In the genomic region with DNA sequence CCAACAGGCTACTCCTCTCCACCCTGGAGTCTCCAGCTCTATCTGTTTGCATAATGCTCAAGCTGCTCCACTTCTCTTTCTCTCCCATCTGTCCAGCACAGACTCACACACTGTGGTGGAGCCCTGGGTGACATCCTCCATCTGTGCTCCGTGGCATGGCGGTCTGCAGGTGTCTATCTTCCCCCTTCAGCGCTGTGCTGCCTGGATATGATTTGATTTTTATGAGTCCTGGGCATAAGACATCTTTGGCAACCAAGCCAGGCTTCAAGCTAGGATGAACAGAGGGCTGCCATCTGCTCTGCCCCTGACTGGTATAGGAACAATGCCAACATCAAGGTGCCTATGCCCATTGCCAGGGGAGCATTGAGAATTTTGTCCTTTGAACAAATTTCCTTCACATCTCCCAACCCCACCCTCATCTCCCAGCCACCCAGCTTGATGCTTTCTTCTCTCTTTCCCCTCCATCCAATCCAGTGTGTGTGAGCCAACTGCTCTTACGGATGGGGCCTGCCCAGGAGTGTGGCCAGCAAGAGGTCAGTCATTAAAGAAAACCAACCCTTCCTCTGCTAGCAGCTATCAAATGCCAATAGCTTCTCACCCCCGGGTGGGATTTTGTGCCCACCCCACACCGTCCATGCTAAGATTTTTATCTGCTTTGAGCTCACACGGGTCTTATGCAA, we compare ENCODE assay signal across 20 mouse cellular contexts. TPM values are rescaled to one million over a fixed set of nuclear protein-coding genes. Genes with fewer than 3 reads are reported as not detected.
A peak's percentile ranks its signal among the peaks of the same experiment; 100 is the strongest.
DNase-seq lines count a peak whose midpoint lies in the region; ATAC-seq lines count a peak whose summit lies in the region.
"Had no signal": no experiment of that assay in that cellular context is flagged by ENCODE, and none has a peak within 500 bp of the region (broad histone marks: within the 10 kb centered on the region; RNA-seq: fewer than 3 reads in every experiment).

No protein-coding gene starts in this region.

- no peak overlapping the region for H3K4me2 ChIP-seq in hindbrain, embryonic 16.5 days (ENCODE audit: low read length)
- no peak overlapping the region for H3K4me2 ChIP-seq in liver, embryonic 16.5 days (ENCODE audit: low read depth, low read length)
- no peak overlapping the region for H3K4me2 ChIP-seq in kidney, embryonic 14.5 days (replicated peaks; ENCODE audit: low read depth, low read length)
- H3K4me2 ChIP-seq: embryonic facial prominence, embryonic 15.5 days; heart, embryonic 12.5 days; limb, embryonic 13.5 days; neural tube, embryonic 15.5 days had no signal

- no peaks in the 10 kb centered on the region for H3K27me3 ChIP-seq in hindbrain, embryonic 16.5 days (replicated peaks; ENCODE audit: control insufficient read depth, insufficient read depth, low read length)
- H3K27me3 ChIP-seq in hindbrain, embryonic 10.5 days (ENCODE audit: insufficient read depth, poor library complexity, severe bottlenecking) = peaks cover 4% of the 10 kb centered on the region; the same call in 1 of the 2 replicates
- no peaks in the 10 kb centered on the region for H3K27me3 ChIP-seq in liver, embryonic 16.5 days (ENCODE audit: control insufficient read depth, insufficient read depth, low read depth, low read length)
- no peaks in the 10 kb centered on the region for H3K27me3 ChIP-seq in kidney, embryonic 14.5 days (ENCODE audit: control insufficient read depth, insufficient read depth, low read length)
- H3K27me3 ChIP-seq: limb, embryonic 13.5 days; neural tube, embryonic 15.5 days had no signal

- H3K4me1 ChIP-seq in hindbrain, embryonic 16.5 days (ENCODE audit: control insufficient read depth, insufficient read depth, low read depth, low read length) = no peaks in the 10 kb centered on the region
- no peaks in the 10 kb centered on the region for H3K4me1 ChIP-seq in hindbrain, embryonic 10.5 days (replicated peaks)
- peaks cover 5% of the 10 kb centered on the region for H3K4me1 ChIP-seq in liver, embryonic 16.5 days (ENCODE audit: control insufficient read depth, low read depth, low read length)
- H3K4me1 ChIP-seq in kidney, embryonic 14.5 days (ENCODE audit: control insufficient read depth, insufficient read depth, low read length) = no peaks in the 10 kb centered on the region
- H3K4me1 ChIP-seq: embryonic facial prominence, embryonic 15.5 days; limb, embryonic 13.5 days; midbrain, embryonic 10.5 days; neural tube, embryonic 15.5 days had no signal

- no peak overlapping the region for H3K9ac ChIP-seq in hindbrain, embryonic 16.5 days (ENCODE audit: low read depth, low read length)
- no peak overlapping the region for H3K9ac ChIP-seq in liver, embryonic 16.5 days (ENCODE audit: low read depth, low read length)
- no peak overlapping the region for H3K9ac ChIP-seq in kidney, embryonic 14.5 days (ENCODE audit: low read depth, low read length)
- H3K9ac ChIP-seq: embryonic facial prominence, embryonic 15.5 days; heart, embryonic 12.5 days; limb, embryonic 13.5 days; neural tube, embryonic 15.5 days had no signal

- no peaks in the 10 kb centered on the region for H3K36me3 ChIP-seq in hindbrain, embryonic 16.5 days (ENCODE audit: control insufficient read depth, insufficient read depth, low read length)
- H3K36me3 ChIP-seq in hindbrain, embryonic 10.5 days = no peaks in the 10 kb centered on the region
- H3K36me3 ChIP-seq in liver, embryonic 16.5 days (ENCODE audit: control insufficient read depth, insufficient read depth) = no peaks in the 10 kb centered on the region
- H3K36me3 ChIP-seq in kidney, embryonic 14.5 days (ENCODE audit: control insufficient read depth, insufficient read depth, low read length) = no peaks in the 10 kb centered on the region
- H3K36me3 ChIP-seq: embryonic facial prominence, embryonic 15.5 days; heart, embryonic 12.5 days; limb, embryonic 13.5 days; midbrain, embryonic 10.5 days; neural tube, embryonic 15.5 days had no signal

- no peaks in the 10 kb centered on the region for H3K9me3 ChIP-seq in hindbrain, embryonic 16.5 days (ENCODE audit: control insufficient read depth, low read length)
- H3K9me3 ChIP-seq in hindbrain, embryonic 10.5 days = no peaks in the 10 kb centered on the region
- H3K9me3 ChIP-seq in liver, embryonic 16.5 days (replicated peaks; ENCODE audit: control insufficient read depth, low read length) = no peaks in the 10 kb centered on the region
- H3K9me3 ChIP-seq in kidney, embryonic 14.5 days (ENCODE audit: control insufficient read depth, low read length) = no peaks in the 10 kb centered on the region
- H3K9me3 ChIP-seq: embryonic facial prominence, embryonic 15.5 days; heart, embryonic 12.5 days; limb, embryonic 13.5 days; midbrain, embryonic 10.5 days; neural tube, embryonic 15.5 days had no signal

- peak overlapping the region; percentile 59 for H3K27ac ChIP-seq in hindbrain, embryonic 16.5 days (ENCODE audit: low read depth, low read length)
- H3K27ac ChIP-seq in hindbrain, embryonic 10.5 days = no peak overlapping the region
- peak overlapping the region; percentile 70 for H3K27ac ChIP-seq in liver, embryonic 16.5 days (ENCODE audit: low read length)
- no peak overlapping the region for H3K27ac ChIP-seq in kidney, embryonic 14.5 days (ENCODE audit: low read depth, low read length)
- H3K27ac ChIP-seq: embryonic facial prominence, embryonic 15.5 days; limb, embryonic 13.5 days; midbrain, embryonic 10.5 days; neural tube, embryonic 15.5 days had no signal

- H3K4me3 ChIP-seq in hindbrain, embryonic 16.5 days (ENCODE audit: low read length) = no peak overlapping the region
- no peak overlapping the region for H3K4me3 ChIP-seq in hindbrain, embryonic 10.5 days
- no peak overlapping the region for H3K4me3 ChIP-seq in liver, embryonic 16.5 days (ENCODE audit: low read depth, low read length)
- H3K4me3 ChIP-seq in kidney, embryonic 14.5 days (ENCODE audit: low read length) = no peak overlapping the region
- H3K4me3 ChIP-seq: embryonic facial prominence, embryonic 15.5 days; heart, embryonic 12.5 days; limb, embryonic 13.5 days; midbrain, embryonic 10.5 days; neural tube, embryonic 15.5 days had no signal

- WGBS in hindbrain, embryonic 16.5 days = 76% methylated on average over 7 of the region's 7 CpGs
- WGBS in hindbrain, embryonic 10.5 days = 85% methylated on average over 7 of the region's 7 CpGs
- 57% methylated on average over 7 of the region's 7 CpGs for WGBS in liver, embryonic 16.5 days (ENCODE audit: insufficient replicate concordance)
- 84% methylated on average over 7 of the region's 7 CpGs for WGBS in kidney, embryonic 14.5 days

- DNase-seq in hindbrain, embryonic 10.5 days (ENCODE audit: low spot score) = no peak
- peak; percentile 35 to 42 for DNase-seq in right cerebral cortex, postnatal 10 days (ENCODE audit: low spot score in 2 of 2)
- DNase-seq in right cerebral cortex, adult 2 months (ENCODE audit: low spot score in 2 of 2) = no peak
- peak; percentile 97 for DNase-seq in cerebellum, adult 9-10 months
- DNase-seq in spleen, postnatal 14 days (ENCODE audit: low spot score in 2 of 2) = no peak
- DNase-seq: heart, postnatal 4 days; thymus, postnatal 14 days had no signal

- peak; percentile 93 for ATAC-seq in hindbrain, embryonic 16.5 days
- no peak for ATAC-seq in liver, embryonic 16.5 days (ENCODE audit: low read depth)
- ATAC-seq in kidney, embryonic 14.5 days (ENCODE audit: low FRiP score, low TSS enrichment) = no peak

RNA-seq across cellular contexts. Expression of gene Saa3, which starts 3.2 kb away (rescaled TPM):
- 0.19 and 0.20 TPM in 2 replicates for polyA plus RNA-seq in hindbrain, embryonic 16.5 days (2015; fragmentation: Nextera tagmentation; extraction: Ambion mirVana)
- polyA plus RNA-seq in hindbrain, embryonic 10.5 days (2016; fragmentation: Nextera tagmentation; extraction: Ambion mirVana) = not detected in 2 replicates
- 18.5 and 29.5 TPM in 2 replicates for polyA plus RNA-seq in liver, embryonic 16.5 days (2015; fragmentation: Nextera tagmentation; extraction: Ambion mirVana)
- polyA plus RNA-seq in kidney, embryonic 14.5 days (2014; fragmentation: Nextera tagmentation; extraction: Ambion mirVana) = 0.20 TPM in 1 of 2 replicates, not detected in the other
- polyA plus RNA-seq: frontal cortex, adult 2 months; midbrain, embryonic 10.5 days; stomach, embryonic 14.5 days had no signal

RNA-seq across cellular contexts. Expression of gene Saal1, which starts 8.3 kb away (rescaled TPM):
- 14.1 and 16.2 TPM in 2 replicates for polyA plus RNA-seq in hindbrain, embryonic 16.5 days (2015; fragmentation: Nextera tagmentation; extraction: Ambion mirVana)
- polyA plus RNA-seq in hindbrain, embryonic 10.5 days (2016; fragmentation: Nextera tagmentation; extraction: Ambion mirVana) = 35.7 and 44.7 TPM in 2 replicates
- 11.8 and 12.6 TPM in 2 replicates for polyA plus RNA-seq in liver, embryonic 16.5 days (2015; fragmentation: Nextera tagmentation; extraction: Ambion mirVana)
- 33.6 and 37.9 TPM in 2 replicates for polyA plus RNA-seq in kidney, embryonic 14.5 days (2014; fragmentation: Nextera tagmentation; extraction: Ambion mirVana)

RNA-seq across cellular contexts. Expression of gene Saa4, which starts 13.7 kb away (rescaled TPM):
- polyA plus RNA-seq in hindbrain, embryonic 16.5 days (2015; fragmentation: Nextera tagmentation; extraction: Ambion mirVana) = not detected in 2 replicates
- not detected in 2 replicates for polyA plus RNA-seq in hindbrain, embryonic 10.5 days (2016; fragmentation: Nextera tagmentation; extraction: Ambion mirVana)
- polyA plus RNA-seq in liver, embryonic 16.5 days (2015; fragmentation: Nextera tagmentation; extraction: Ambion mirVana) = 10.2 and 13.6 TPM in 2 replicates
- not detected in 2 replicates for polyA plus RNA-seq in kidney, embryonic 14.5 days (2014; fragmentation: Nextera tagmentation; extraction: Ambion mirVana)
- polyA plus RNA-seq: C2C12; embryonic facial prominence, embryonic 15.5 days; frontal cortex, adult 2 months; heart, embryonic 12.5 days; kidney, adult 2 months; limb, embryonic 13.5 days; midbrain, embryonic 10.5 days; neural tube, embryonic 15.5 days; small intestine, adult 2 months; stomach, embryonic 14.5 days had no signal

RNA-seq across cellular contexts. Expression of gene Saa1, which starts 24.0 kb away (rescaled TPM):
- polyA plus RNA-seq in hindbrain, embryonic 16.5 days (2015; fragmentation: Nextera tagmentation; extraction: Ambion mirVana) = 0.27 and 0.56 TPM in 2 replicates
- 0.21 and 1.3 TPM in 2 replicates for polyA plus RNA-seq in hindbrain, embryonic 10.5 days (2016; fragmentation: Nextera tagmentation; extraction: Ambion mirVana)
- polyA plus RNA-seq in liver, embryonic 16.5 days (2015; fragmentation: Nextera tagmentation; extraction: Ambion mirVana) = not detected in 2 replicates
- 2.3 and 2.6 TPM in 2 replicates for polyA plus RNA-seq in kidney, embryonic 14.5 days (2014; fragmentation: Nextera tagmentation; extraction: Ambion mirVana)
- polyA plus RNA-seq: C2C12; embryonic facial prominence, embryonic 15.5 days; frontal cortex, adult 2 months; heart, embryonic 12.5 days; kidney, adult 2 months; small intestine, adult 2 months had no signal

RNA-seq across cellular contexts. Expression of gene Saa2, which starts 32.9 kb away (rescaled TPM):
- polyA plus RNA-seq in hindbrain, embryonic 16.5 days (2015; fragmentation: Nextera tagmentation; extraction: Ambion mirVana) = 0.57 and 0.58 TPM in 2 replicates
- polyA plus RNA-seq in hindbrain, embryonic 10.5 days (2016; fragmentation: Nextera tagmentation; extraction: Ambion mirVana) = 0.29 and 0.58 TPM in 2 replicates
- not detected in 2 replicates for polyA plus RNA-seq in liver, embryonic 16.5 days (2015; fragmentation: Nextera tagmentation; extraction: Ambion mirVana)
- 0.74 TPM in 1 of 2 replicates, not detected in the other for polyA plus RNA-seq in kidney, embryonic 14.5 days (2014; fragmentation: Nextera tagmentation; extraction: Ambion mirVana)
- polyA plus RNA-seq: embryonic facial prominence, embryonic 15.5 days; heart, embryonic 12.5 days; kidney, adult 2 months; neural tube, embryonic 15.5 days; small intestine, adult 2 months; stomach, embryonic 14.5 days had no signal

Comparison
In these comparisons a context has a peak if more than half of its experiments do, and no peak if none do; other contexts are left out.
1. H3K27ac ChIP-seq: peak in hindbrain, embryonic 16.5 days (single experiment) and liver, embryonic 16.5 days (single experiment); none in hindbrain, embryonic 10.5 days (single experiment) and kidney, embryonic 14.5 days (single experiment).
2. DNase-seq: peak in right cerebral cortex, postnatal 10 days (2 of 2) and cerebellum, adult 9-10 months (single experiment); none in hindbrain, embryonic 10.5 days (single experiment), right cerebral cortex, adult 2 months (0 of 2) and spleen, postnatal 14 days (0 of 2).
3. RNA of gene Saa3, which starts 3.2 kb away (polyA plus RNA-seq): 18.5 to 29.5 TPM in liver, embryonic 16.5 days; 0.19 to 0.20 TPM in hindbrain, embryonic 16.5 days, not detected in hindbrain, embryonic 10.5 days and 0.20 TPM in kidney, embryonic 14.5 days; every median in the first group is over 10 times any median in the second.
4. RNA of gene Saa4, which starts 13.7 kb away (polyA plus RNA-seq): 10.2 to 13.6 TPM in liver, embryonic 16.5 days; not detected in hindbrain, embryonic 16.5 days, not detected in hindbrain, embryonic 10.5 days and not detected in kidney, embryonic 14.5 days; every median in the first group is over 10 times any median in the second.